11 mouse cellular contexts compared by ENCODE assay signal in genomic region chr12:105757816-105758497, GRCm38 (mm10). TPM values are rescaled to one million over a fixed set of nuclear protein-coding genes. Genes with fewer than 3 reads are reported as not detected.
DNase-seq lines count a peak whose midpoint lies in the region; TF ChIP-seq lines count a peak whose summit lies in the region.
"Had no signal": no experiment of that assay in that cellular context is flagged by ENCODE, and none has a peak within 500 bp of the region (broad histone marks: within the 10 kb centered on the region; RNA-seq: fewer than 3 reads in every experiment).

No protein-coding gene starts in this region.

- no peaks in the 10 kb centered on the region for H3K4me1 ChIP-seq in lung, adult 2 months (ENCODE audit: control insufficient read depth, insufficient read depth, low read length)
- H3K4me1 ChIP-seq in small intestine, adult 2 months (ENCODE audit: control insufficient read depth, insufficient read depth, insufficient read length, low read length) = peaks cover 28% of the 10 kb centered on the region
- H3K4me1 ChIP-seq: limb, embryonic 15.5 days had no signal

- H3K27ac ChIP-seq in small intestine, adult 2 months (ENCODE audit: insufficient read depth, low read depth, low read length) = peak overlapping the region; percentile 68
- H3K27ac ChIP-seq: limb, embryonic 15.5 days had no signal

- WGBS in lung, adult 2 months = 40% methylated on average over 15 of the region's 15 CpGs
- 19% methylated on average over 15 of the region's 15 CpGs for WGBS in small intestine, adult 2 months

- intact Hi-C loops in left cerebral cortex, postnatal 25 days (cut with DNase I) = no loop called here

- DNase-seq in lung, adult 2 months = peak; percentile 7
- DNase-seq in lung, postnatal 10 days = no peak
- peak; percentile 66 for DNase-seq in embryo, embryonic 11 days
- DNase-seq in kidney, postnatal 10 days = peak; percentile 78
- no peak for DNase-seq in left cerebral cortex, postnatal 25 days (ENCODE audit: low spot score in 2 of 2)
- DNase-seq in spleen, adult 12 weeks (ENCODE audit: low spot score) = no peak
- DNase-seq in layer of hippocampus, adult 18-20 months (ENCODE audit: low spot score in 2 of 2) = no peak
- DNase-seq: cerebellum, adult 8-10 months; heart, postnatal 4 days had no signal

- H3K4me3 ChIP-seq in lung, adult 2 months (replicated peaks; ENCODE audit: extremely low read depth, low read depth, low read length) = no peak overlapping the region
- H3K4me3 ChIP-seq in small intestine, adult 2 months (ENCODE audit: low read depth, low read length) = no peak overlapping the region
- H3K4me3 ChIP-seq: limb, embryonic 15.5 days had no signal

- no peak for TF ChIP-seq POLR2A in lung, adult 2 months (IDR thresholded peaks at IDR 0.05; ENCODE audit: borderline replicate concordance, extremely low read depth, low read depth, low read length)
- TF ChIP-seq POLR2A in small intestine, adult 2 months (IDR thresholded peaks at IDR 0.05; ENCODE audit: low read depth, low read length) = 0 out of 2 replicates have a peak, but pooled peaks have one; percentile 27

- no peaks in the 10 kb centered on the region for H3K27me3 ChIP-seq in small intestine, adult 2 months (ENCODE audit: control insufficient read depth, insufficient read depth, low read length)
- H3K27me3 ChIP-seq: limb, embryonic 15.5 days had no signal

- TF ChIP-seq CTCF in lung, adult 2 months (IDR thresholded peaks at IDR 0.05; ENCODE audit: insufficient read depth, low read length) = no peak
- no peak for TF ChIP-seq CTCF in small intestine, adult 2 months (IDR thresholded peaks at IDR 0.05; ENCODE audit: extremely low read depth, insufficient read length, insufficient replicate concordance, low read depth, low read length)

- no peaks in the 10 kb centered on the region for H3K36me3 ChIP-seq in small intestine, adult 2 months (ENCODE audit: control insufficient read depth, insufficient read depth, low read length)
- H3K36me3 ChIP-seq: limb, embryonic 15.5 days had no signal

RNA-seq across cellular contexts. Expression of gene Papola, which starts 26.5 kb away (rescaled TPM):
- 40.4 and 51.8 TPM in 2 replicates for polyA plus RNA-seq in lung, adult 2 months (2012; rRNA removed)
- 41.6 and 61.3 TPM in 2 replicates for polyA plus RNA-seq in small intestine, adult 2 months (2012; rRNA removed)
- total RNA-seq in left cerebral cortex, postnatal 25 days (2021) = 100 to 1,000 TPM; 141 to 159 TPM
- 100 to 1,000 TPM; 163 to 164 TPM for total RNA-seq in layer of hippocampus, adult 18-20 months (2021)

RNA-seq across cellular contexts. Expression of gene Ak7, which starts 52.2 kb away (rescaled TPM):
- 5.0 and 7.1 TPM in 2 replicates for polyA plus RNA-seq in lung, adult 2 months (2012; rRNA removed)
- polyA plus RNA-seq in small intestine, adult 2 months (2012; rRNA removed) = 0.06 and 0.14 TPM in 2 replicates
- under 1 TPM; 0.23 to 0.60 TPM for total RNA-seq in left cerebral cortex, postnatal 25 days (2021)
- total RNA-seq in layer of hippocampus, adult 18-20 months (2021) = 1 to 10 TPM; 1.7 to 2.5 TPM

Comparison
In these comparisons a context has a peak if more than half of its experiments do, and no peak if none do; other contexts are left out.
1. DNase-seq: peak in lung, adult 2 months (single experiment), embryo, embryonic 11 days (single experiment) and kidney, postnatal 10 days (single experiment); none in lung, postnatal 10 days (single experiment), left cerebral cortex, postnatal 25 days (0 of 2), spleen, adult 12 weeks (single experiment) and layer of hippocampus, adult 18-20 months (0 of 2).